Mouse (Mus musculus): ENCODE measurements around the gene Olfr213. TPM values are rescaled to one million over a fixed set of nuclear protein-coding genes. Genes with fewer than 3 reads are reported as not detected.
"Not testable (repeated sequence)": the region's sequence is repeated elsewhere in the genome, so short reads cannot be mapped to it uniquely, and the experiment has no call there.

Olfr213 gene
- polyA plus RNA-seq (2012; rRNA removed) = not detected in 2 replicates
- not detected in 2 replicates for polyA plus RNA-seq (2014; fragmentation: Nextera tagmentation; extraction: Ambion mirVana)

DNA sequence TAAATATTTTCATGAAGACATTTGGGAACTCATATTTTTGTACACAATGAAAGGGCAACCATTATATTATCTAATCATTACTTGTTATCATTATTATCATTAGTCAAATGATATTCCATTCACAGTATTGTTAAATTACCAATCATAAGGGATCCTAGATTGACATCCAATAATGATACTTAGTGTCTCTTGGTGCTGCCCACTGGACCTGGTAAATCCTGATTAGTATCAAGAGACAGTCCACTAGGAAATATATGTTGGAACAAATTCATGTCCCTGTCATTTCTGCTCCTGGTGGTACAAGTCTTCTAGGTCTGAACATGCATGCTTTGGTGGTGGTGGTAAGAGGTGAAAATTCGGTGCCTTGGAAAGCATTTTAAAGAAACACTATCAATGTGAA lies at the start of gene Olfr213:
Gene Olfr213 (plus strand): TSS at position 301 of the 400 bp plus-strand sequence.
- ATAC-seq (ENCODE audit: insufficient read depth) (no peak), DNase-seq (ENCODE audit: low read depth in 3 of 3, low spot score in 3 of 3) (no peak)
- no peaks in the 10 kb centered on the region for H3K4me1 ChIP-seq (replicated peaks; ENCODE audit: control insufficient read depth in 2 of 2, insufficient read depth in 2 of 2, low read length in 1 of 2)
- H3K27ac ChIP-seq = no peak within 1 kb of the TSS
- no peaks in the 10 kb centered on the region for H3K9me3 ChIP-seq (ENCODE audit: control insufficient read depth, low read length)
- no peak within 1 kb of the TSS for H3K4me2 ChIP-seq (ENCODE audit: low read depth)
- no peaks in the 10 kb centered on the region for H3K36me3 ChIP-seq (replicated peaks; ENCODE audit: control insufficient read depth, insufficient read depth, low read depth)
- 39% methylated on average over 1 of the region's 1 CpGs for WGBS (ENCODE audit: insufficient replicate concordance)
- H3K4me3 ChIP-seq (ENCODE audit: insufficient read depth in 1 of 2, low read depth in 2 of 2, low read length in 2 of 2) = no peak within 1 kb of the TSS
- no peaks in the 10 kb centered on the region for H3K27me3 ChIP-seq (ENCODE audit: control insufficient read depth, insufficient read depth, low read length)
- no peak within 1 kb of the TSS for H3K9ac ChIP-seq (replicated peaks)
- TF ChIP-seq CTCF (IDR thresholded peaks at IDR 0.05; ENCODE audit: low read depth) (no peak), EP300 (IDR thresholded peaks at IDR 0.05; ENCODE audit: low read depth) (no peak)

DNA sequence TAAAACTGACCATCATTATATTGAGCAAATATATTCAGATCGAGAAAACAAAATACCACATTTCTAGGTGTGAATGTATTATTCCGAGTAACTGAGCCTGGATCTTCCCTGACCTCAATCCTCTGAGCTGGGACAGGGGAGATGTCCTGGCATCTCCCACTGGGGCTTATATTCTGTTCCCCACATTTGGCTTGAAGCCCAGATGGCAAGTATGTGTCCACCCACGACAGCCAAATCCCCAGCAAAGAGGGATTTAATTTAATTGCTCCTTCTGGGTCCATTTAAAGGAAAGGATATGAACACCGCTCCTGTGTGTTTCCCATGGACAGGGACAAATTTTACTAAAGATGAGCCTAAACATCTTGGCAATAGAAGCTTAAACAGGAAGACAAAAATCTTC lies 49.5 kb upstream of the Olfr213 start, which contains the start of gene Olfr211:
Gene Olfr211 (plus strand): TSS at position 301 of the 400 bp plus-strand sequence.
- WGBS (ENCODE audit: insufficient replicate concordance) = 48% methylated on average over 4 of the region's 4 CpGs
- Histone ChIP-seq H3K4me3 (ENCODE audit: insufficient read depth in 1 of 2, low read depth in 2 of 2, low read length in 2 of 2) (no peak within 1 kb of the TSS), H3K9ac (replicated peaks) (no peak within 1 kb of the TSS), H3K27me3 (ENCODE audit: control insufficient read depth, insufficient read depth, low read length) (no peaks in the 10 kb centered on the region), H3K4me2 (ENCODE audit: low read depth) (no peak within 1 kb of the TSS), H3K27ac (no peak within 1 kb of the TSS), H3K9me3 (ENCODE audit: control insufficient read depth, low read length) (no peaks in the 10 kb centered on the region), H3K4me1 (replicated peaks; ENCODE audit: control insufficient read depth in 2 of 2, insufficient read depth in 2 of 2, low read length in 1 of 2) (no peaks in the 10 kb centered on the region), H3K36me3 (replicated peaks; ENCODE audit: control insufficient read depth, insufficient read depth, low read depth) (no peaks in the 10 kb centered on the region)
- ATAC-seq (ENCODE audit: insufficient read depth) = no peak
- DNase-seq (ENCODE audit: low read depth in 3 of 3, low spot score in 3 of 3) = no peak
- TF ChIP-seq CTCF (IDR thresholded peaks at IDR 0.05; ENCODE audit: low read depth) (no peak), EP300 (IDR thresholded peaks at IDR 0.05; ENCODE audit: low read depth) (no peak)

DNA sequence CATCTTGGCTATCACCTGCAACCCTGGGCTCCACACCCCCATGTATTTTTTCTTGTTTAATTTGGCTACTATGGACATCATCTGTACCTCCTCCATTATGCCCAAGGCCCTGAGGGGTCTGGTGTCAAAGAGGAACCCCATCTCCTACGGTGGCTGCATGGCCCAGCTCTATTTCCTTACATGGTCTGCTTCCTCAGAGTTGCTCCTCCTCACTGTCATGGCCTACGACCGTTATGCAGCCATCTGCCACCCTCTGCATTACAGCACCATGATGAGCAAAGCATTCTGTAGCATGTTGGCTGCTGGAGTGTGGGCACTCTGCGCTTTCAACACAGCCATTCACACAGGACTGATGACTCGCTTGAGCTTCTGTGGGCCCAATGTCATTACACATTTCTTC lies 44.5 kb upstream of the Olfr213 start:
- no peaks in the 10 kb centered on the region for H3K9me3 ChIP-seq (ENCODE audit: control insufficient read depth, low read length)
- DNase-seq (ENCODE audit: low read depth in 3 of 3, low spot score in 3 of 3) = no peak
- 68% methylated on average over 5 of the region's 5 CpGs for WGBS (ENCODE audit: insufficient replicate concordance)
- H3K4me3 ChIP-seq (ENCODE audit: insufficient read depth in 1 of 2, low read depth in 2 of 2, low read length in 2 of 2) = no peak overlapping the region
- TF ChIP-seq EP300 (IDR thresholded peaks at IDR 0.05; ENCODE audit: low read depth) (no peak), CTCF (IDR thresholded peaks at IDR 0.05; ENCODE audit: low read depth) (no peak)
- no peak overlapping the region for H3K9ac ChIP-seq (replicated peaks)
- no peak overlapping the region for H3K27ac ChIP-seq
- no peaks in the 10 kb centered on the region for H3K27me3 ChIP-seq (ENCODE audit: control insufficient read depth, insufficient read depth, low read length)
- ATAC-seq (ENCODE audit: insufficient read depth) = no peak
- no peaks in the 10 kb centered on the region for H3K4me1 ChIP-seq (replicated peaks; ENCODE audit: control insufficient read depth in 2 of 2, insufficient read depth in 2 of 2, low read length in 1 of 2)
- no peak overlapping the region for H3K4me2 ChIP-seq (ENCODE audit: low read depth)
- no peaks in the 10 kb centered on the region for H3K36me3 ChIP-seq (replicated peaks; ENCODE audit: control insufficient read depth, insufficient read depth, low read depth)

DNA sequence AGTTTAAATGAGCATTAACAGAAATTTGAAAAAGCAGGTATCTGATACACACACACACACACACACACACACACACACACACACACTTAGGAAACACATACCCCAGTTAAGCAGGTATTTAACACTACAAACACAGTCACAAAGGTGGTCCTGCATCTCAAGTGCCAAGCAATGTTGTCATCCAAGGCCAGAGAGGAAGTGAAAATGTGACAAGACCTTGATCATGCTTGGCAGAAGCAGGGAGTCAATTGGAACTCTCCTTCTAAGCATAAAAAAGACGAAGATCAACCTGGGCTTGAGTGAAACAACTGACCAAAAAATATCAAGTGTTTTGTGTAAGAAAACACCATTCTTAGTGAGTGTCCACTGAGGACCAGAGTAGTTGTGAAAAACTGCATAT lies 42.3 kb upstream of the Olfr213 start:
- Histone ChIP-seq H3K4me2 (ENCODE audit: low read depth) (no peak overlapping the region), H3K9ac (replicated peaks) (no peak overlapping the region), H3K36me3 (replicated peaks; ENCODE audit: control insufficient read depth, insufficient read depth, low read depth) (no peaks in the 10 kb centered on the region), H3K27me3 (ENCODE audit: control insufficient read depth, insufficient read depth, low read length) (no peaks in the 10 kb centered on the region), H3K4me3 (ENCODE audit: insufficient read depth in 1 of 2, low read depth in 2 of 2, low read length in 2 of 2) (no peak overlapping the region), H3K9me3 (ENCODE audit: control insufficient read depth, low read length) (no peaks in the 10 kb centered on the region), H3K4me1 (replicated peaks; ENCODE audit: control insufficient read depth in 2 of 2, insufficient read depth in 2 of 2, low read length in 1 of 2) (no peaks in the 10 kb centered on the region), H3K27ac (no peak overlapping the region)
- no peak for TF ChIP-seq CTCF (IDR thresholded peaks at IDR 0.05; ENCODE audit: low read depth)
- TF ChIP-seq EP300 (IDR thresholded peaks at IDR 0.05; ENCODE audit: low read depth) = no peak
- DNase-seq (ENCODE audit: low read depth in 3 of 3, low spot score in 3 of 3) = no peak
- 49% methylated on average over 1 of the region's 1 CpGs for WGBS (ENCODE audit: insufficient replicate concordance)
- ATAC-seq (ENCODE audit: insufficient read depth) = no peak

DNA sequence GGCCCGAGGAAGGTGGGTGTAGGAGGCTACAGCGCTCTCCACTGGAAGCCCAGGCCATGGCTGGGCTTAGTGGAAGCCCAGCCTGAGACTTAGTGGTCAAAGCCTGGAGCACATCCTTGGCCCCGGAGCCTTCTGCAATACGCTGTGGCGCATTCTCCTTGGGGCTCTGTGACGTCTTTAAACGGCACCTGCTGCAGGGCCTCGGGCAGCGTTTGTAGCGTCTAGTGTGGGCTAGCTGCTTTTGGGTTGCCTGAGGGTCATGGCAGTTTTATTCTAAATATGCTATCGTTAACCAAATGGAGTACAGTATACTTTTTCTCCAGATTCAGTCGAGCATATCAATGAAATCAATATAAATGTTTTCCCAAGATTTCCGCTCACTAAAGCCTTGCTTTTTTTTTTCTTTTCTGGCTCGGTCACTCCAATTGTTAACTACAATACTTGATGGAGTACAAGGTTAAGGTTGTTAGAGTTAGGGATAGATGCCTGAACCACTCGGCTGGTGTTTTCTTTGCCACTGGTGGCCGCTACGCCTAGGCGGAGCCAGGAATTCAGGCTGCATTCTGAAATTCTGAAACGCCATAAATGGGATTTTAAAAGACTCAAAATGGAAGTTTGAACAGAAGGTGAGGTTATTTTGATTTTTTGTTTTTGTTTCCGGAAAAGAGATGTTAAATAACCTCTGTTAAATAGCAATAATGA lies 31.8 kb upstream of the Olfr213 start, which contains the start of gene Olfr212:
Gene Olfr212 (plus strand): TSS at position 215 of the 702 bp plus-strand sequence.
- H3K4me1 ChIP-seq (replicated peaks; ENCODE audit: control insufficient read depth in 2 of 2, insufficient read depth in 2 of 2, low read length in 1 of 2); H3K36me3 ChIP-seq (replicated peaks; ENCODE audit: control insufficient read depth, insufficient read depth, low read depth); ATAC-seq (ENCODE audit: insufficient read depth); DNase-seq (ENCODE audit: low read depth in 3 of 3, low spot score in 3 of 3); H3K9me3 ChIP-seq (ENCODE audit: control insufficient read depth, low read length); H3K4me2 ChIP-seq (ENCODE audit: low read depth); H3K4me3 ChIP-seq (ENCODE audit: insufficient read depth in 1 of 2, low read depth in 2 of 2, low read length in 2 of 2); H3K27ac ChIP-seq; H3K27me3 ChIP-seq (ENCODE audit: control insufficient read depth, insufficient read depth, low read length); H3K9ac ChIP-seq (replicated peaks): not testable (repeated sequence)
- WGBS (ENCODE audit: insufficient replicate concordance) = 71% methylated on average over 19 of the region's 20 CpGs
